Mouse (Mus musculus) lung, adult 2 months (tissue): ENCODE measurements at regions not wholly inside any gene's neighbourhood (a gene's known extent, or its start where the extent isn't known, plus 50 kb on each side); places are given as distances from the start of the nearest gene placed in this dataset.

ENCODE experiments used
- DNase-seq: peaks from one replicate; pipeline ENCODE4 v3.0.0; 2022
- H3K4me1 ChIP-seq: fragments of 200-500 bp; 2 replicates; pipeline ENCODE4 v1.6.1; 2011; ENCODE audit warnings: low read length; ENCODE audit not compliant: control insufficient read depth, insufficient read depth
- H3K4me3 ChIP-seq: fragments of 200-500 bp; replicated peaks from 2 replicates; pipeline ENCODE3; 2011; ENCODE audit warnings: low read depth, mild to moderate bottlenecking, control low read depth, low read length; ENCODE audit errors: extremely low read depth
- CTCF ChIP-seq: fragments of 200-500 bp; IDR thresholded peaks from 2 replicates; pipeline ENCODE4 v1.5.1; 2011; ENCODE audit warnings: mild to moderate bottlenecking, low read length, control low read depth; ENCODE audit not compliant: insufficient read depth
- POLR2A ChIP-seq: fragments of 200-500 bp; IDR thresholded peaks from 2 replicates; pipeline ENCODE4 v1.6.1; 2011; ENCODE audit warnings: low read depth, mild to moderate bottlenecking, control low read depth, low read length, borderline replicate concordance; ENCODE audit errors: extremely low read depth
- WGBS: fragments of 180-500 bp; shearing (Covaris S2); methylation state at CpG from one replicate; pipeline ENCODE4 v1.1.7; 2018; 5-methylcytosine and 5-hydroxymethylcytosine counted together

DNA sequence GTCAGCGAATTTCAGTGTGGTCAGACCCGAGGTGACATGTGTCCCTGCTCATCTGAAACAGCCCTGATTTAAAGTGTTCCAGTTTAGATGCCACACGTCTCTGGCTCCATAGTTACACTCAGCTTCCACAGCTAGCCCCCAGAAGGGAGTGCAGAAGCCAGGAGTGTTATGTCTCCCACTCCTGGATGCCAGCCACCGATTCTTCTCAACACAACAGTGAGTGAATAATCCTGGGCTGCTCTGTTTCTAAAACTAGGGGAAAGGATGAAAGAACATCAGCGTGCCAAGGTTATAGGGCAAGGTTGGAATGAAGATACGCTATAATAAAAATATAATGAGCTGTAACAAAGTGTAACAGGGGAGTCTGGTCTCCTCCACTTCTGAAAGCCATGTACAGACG lies 51.5 kb upstream of the Stmnd1 start:
- Histone ChIP-seq H3K4me3 (no peak overlapping the region), H3K4me1 (no peaks in the 10 kb centered on the region; the same call in 1 of the 2 replicates)
- DNase-seq = no peak
- TF ChIP-seq CTCF (no peak), POLR2A (no peak)
- 63% methylated on average over 7 of the region's 7 CpGs for WGBS

- no peak for DNase-seq
- WGBS = 60% methylated on average over 20 of the region's 20 CpGs
- H3K4me3 ChIP-seq = no peak overlapping the region
- no peak for TF ChIP-seq CTCF
- TF ChIP-seq POLR2A = no peak
- H3K4me1 ChIP-seq = no peaks in the 10 kb centered on the region
Observed at GRCm38 (mm10) chr13:46218101-46218701, 55.3 kb upstream of the Stmnd1 start.

DNA sequence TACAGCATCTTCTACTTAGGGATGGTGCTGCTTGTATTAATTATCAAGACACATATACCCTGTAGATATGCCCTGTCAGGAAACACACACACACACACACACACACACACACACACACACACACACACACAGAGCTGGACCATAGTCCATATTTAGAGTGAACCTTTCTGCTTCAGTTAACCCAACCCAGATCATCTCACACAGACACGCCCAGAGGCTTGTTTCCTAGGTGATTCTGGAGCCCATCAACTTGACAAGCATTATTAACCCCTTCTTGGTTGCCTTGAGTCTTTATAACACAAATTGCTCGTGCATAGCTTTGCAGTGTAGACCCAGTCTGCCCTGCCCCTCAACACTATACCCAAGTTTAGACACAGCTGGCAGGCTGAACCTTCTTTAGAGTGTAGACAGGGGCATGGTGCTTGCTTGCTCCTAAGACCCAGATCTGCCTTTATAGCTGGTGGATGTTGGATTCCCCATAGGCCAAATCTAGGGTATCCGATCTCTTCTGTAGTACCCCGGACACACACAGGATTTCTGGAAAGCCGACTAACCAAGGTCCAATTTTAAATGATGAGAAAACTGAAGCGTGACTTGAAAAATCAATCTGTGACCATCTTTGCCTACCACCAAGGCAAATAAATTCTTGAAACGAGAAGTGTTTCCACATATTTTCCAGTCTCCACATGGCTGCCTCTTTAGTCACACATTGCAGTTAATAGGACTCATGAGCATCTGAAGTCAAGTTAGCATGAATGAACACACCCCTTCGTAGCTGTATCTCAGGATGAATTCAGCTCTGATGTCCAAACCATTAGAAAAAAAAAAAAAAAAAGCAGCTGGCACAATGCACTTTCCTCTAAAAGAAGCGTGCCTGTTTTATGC lies 56.3 kb upstream of the Stmnd1 start:
- TF ChIP-seq CTCF (no peak), POLR2A (no peak)
- H3K4me1 ChIP-seq = no peaks in the 10 kb centered on the region
- H3K4me3 ChIP-seq = no peak overlapping the region
- DNase-seq = no peak
- WGBS = 73% methylated on average over 9 of the region's 9 CpGs

DNA sequence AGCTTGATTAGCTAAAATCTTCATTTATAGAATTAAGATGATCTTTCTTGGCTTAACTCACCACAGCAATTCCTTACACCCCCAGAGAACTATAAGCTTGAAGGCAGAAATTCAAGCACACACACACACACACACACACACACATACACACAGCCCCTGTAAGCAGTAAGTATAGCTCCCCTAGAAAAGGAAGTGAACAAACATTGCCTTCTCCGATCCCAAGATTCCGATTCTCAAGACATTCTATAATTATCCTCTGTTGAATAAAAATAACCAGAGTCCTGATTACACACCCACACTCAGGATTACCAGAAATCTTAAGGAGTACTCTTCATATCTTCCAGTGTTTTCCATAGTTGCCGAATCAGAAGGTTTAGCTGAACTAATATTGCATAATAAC lies 70.0 kb upstream of the Stmnd1 start:
- 39% methylated on average over 3 of the region's 3 CpGs for whole genome bisulfite sequencing
- TF ChIP-seq POLR2A (no peak), CTCF (no peak)
- DNase-seq = no peak
- no peaks in the 10 kb centered on the region for H3K4me1 ChIP-seq
- no peak overlapping the region for H3K4me3 ChIP-seq

DNA sequence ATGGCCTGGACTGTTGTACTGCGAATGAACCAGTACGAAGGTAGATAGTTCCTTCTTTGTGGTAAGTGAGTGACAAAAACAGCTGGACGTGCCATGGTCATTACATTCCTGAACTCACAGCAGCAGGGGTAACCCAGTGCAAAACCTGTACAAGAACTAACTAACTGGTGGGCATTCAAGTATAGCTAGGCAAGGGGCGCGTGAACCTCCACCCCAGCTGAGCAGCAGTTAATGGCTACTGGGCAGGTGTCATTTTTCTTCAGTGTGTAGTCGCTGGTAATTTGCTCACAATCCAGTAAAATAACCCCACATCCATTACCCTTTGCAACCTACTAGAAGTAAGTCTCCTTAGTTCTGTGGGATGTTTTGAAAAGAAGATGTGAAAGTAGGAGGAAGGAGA lies 70.9 kb upstream of the Stmnd1 start:
- Histone ChIP-seq H3K4me1 (no peaks in the 10 kb centered on the region), H3K4me3 (no peak overlapping the region)
- no peak for DNase-seq
- TF ChIP-seq CTCF = no peak
- no peak for TF ChIP-seq POLR2A
- WGBS = 88% methylated on average over 6 of the region's 6 CpGs

DNA sequence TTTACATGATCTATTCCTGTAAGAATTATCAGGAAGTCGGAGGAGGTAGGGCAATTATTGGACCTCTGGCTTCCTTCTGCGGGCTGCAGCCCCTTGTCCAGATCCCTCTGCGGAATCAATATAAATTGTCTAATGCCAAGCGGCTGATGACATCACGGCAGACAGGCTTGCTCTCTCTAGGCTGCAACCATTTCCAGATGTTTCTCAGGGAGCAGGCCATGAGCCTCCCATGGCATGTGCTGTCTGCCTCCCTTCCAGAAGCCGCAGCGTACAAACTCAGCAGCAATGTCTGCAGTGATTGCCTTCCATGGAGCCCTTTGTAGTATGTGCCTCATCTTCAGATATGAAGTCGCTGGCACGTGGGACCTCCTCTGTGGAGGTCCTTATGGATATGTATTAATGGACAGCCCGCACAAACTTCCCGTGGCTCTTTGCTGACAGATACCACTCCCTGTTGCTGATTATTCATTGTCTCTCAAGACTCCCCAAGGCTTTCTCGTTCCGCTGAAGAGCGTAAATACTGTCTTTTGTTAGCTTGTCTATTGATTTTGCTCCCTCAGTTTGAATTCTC lies 72.4 kb upstream of the Stmnd1 start:
- DNase-seq = no peak
- Histone ChIP-seq H3K4me3 (no peak overlapping the region), H3K4me1 (no peaks in the 10 kb centered on the region)
- WGBS = 85% methylated on average over 14 of the region's 14 CpGs
- TF ChIP-seq CTCF = no peak
- no peak for TF ChIP-seq POLR2A

GRCm38 (mm10) chr13:46193131-46193530 lies 80.4 kb upstream of the Stmnd1 start:
- WGBS = 94% methylated on average over 1 of the region's 1 CpGs
- Histone ChIP-seq H3K4me3 (no peak overlapping the region), H3K4me1 (no peaks in the 10 kb centered on the region)
- TF ChIP-seq CTCF (no peak), POLR2A (no peak)
- DNase-seq = no peak

GRCm38 (mm10) chr13:46189726-46190125 lies 83.8 kb upstream of the Stmnd1 start:
- 78% methylated on average over 2 of the region's 2 CpGs for WGBS
- H3K4me1 ChIP-seq = no peaks in the 10 kb centered on the region
- no peak for DNase-seq
- TF ChIP-seq CTCF (no peak), POLR2A (no peak)
- H3K4me3 ChIP-seq = no peak overlapping the region

DNA sequence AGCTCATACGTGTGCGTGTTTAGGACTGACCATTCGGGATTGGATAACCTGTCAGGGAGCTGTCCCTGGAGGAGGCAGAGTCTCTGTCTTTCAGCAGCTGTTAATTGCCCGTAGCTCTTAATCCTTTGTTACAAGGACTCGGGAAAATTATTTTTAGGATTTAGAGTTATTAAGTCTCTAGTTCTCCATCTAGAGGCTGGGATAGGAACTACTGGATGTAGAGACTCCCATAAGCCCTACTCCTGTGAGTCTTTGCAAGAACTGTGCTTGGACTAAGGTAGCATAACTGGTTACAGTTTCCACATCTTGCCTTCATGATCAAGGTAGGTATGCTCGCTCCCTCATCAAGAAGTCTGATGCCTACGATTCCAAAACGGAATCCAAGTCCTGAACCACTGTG lies 90.7 kb upstream of the Stmnd1 start:
- TF ChIP-seq POLR2A (no peak), CTCF (no peak)
- 69% methylated on average over 8 of the region's 8 CpGs for WGBS
- no peak for DNase-seq
- H3K4me1 ChIP-seq = no peaks in the 10 kb centered on the region
- H3K4me3 ChIP-seq = no peak overlapping the region
